Mouse (Mus musculus) liver, embryonic 11.5 days (tissue): ENCODE measurements around the gene Tln2. TPM values are rescaled to one million over a fixed set of nuclear protein-coding genes. Genes with fewer than 3 reads are reported as not detected.

Experiments used
- ATAC-seq: fragments of 200-750 bp; cut with Nextera tagmentation; replicated peaks from 2 replicates; pipeline ENCODE4 v1.8.0; 2017; ENCODE audit warnings: moderate number of reproducible peaks, mild to moderate bottlenecking, moderate TSS enrichment, moderate library complexity; ENCODE audit not compliant: low FRiP score
- DNase-seq: peaks from one replicate; pipeline ENCODE4 v3.0.0-alpha.2; 2017; ENCODE audit warnings: low spot score
- H3K27ac ChIP-seq: fragments of 300-500 bp; sonication (generic); 2 replicates; pipeline ENCODE4 v1.5.1; 2014; ENCODE audit warnings: mild to moderate bottlenecking, low read depth, low read length, control low read depth
- H3K27me3 ChIP-seq: fragments of 300-500 bp; sonication (generic); replicated peaks from 2 replicates; pipeline ENCODE4 v1.6.1; 2014; ENCODE audit warnings: low read length, mixed read lengths; ENCODE audit not compliant: control insufficient read depth, insufficient read depth
- H3K36me3 ChIP-seq: fragments of 300-500 bp; sonication (generic); 2 replicates; pipeline ENCODE4 v1.6.1; 2014; ENCODE audit warnings: mild to moderate bottlenecking, low read length, moderate library complexity, mixed read lengths; ENCODE audit not compliant: control insufficient read depth, insufficient read depth
- H3K4me1 ChIP-seq: fragments of 300-500 bp; sonication (generic); replicated peaks from 2 replicates; pipeline ENCODE4 v1.6.1; 2014; ENCODE audit warnings: low read length, mixed read lengths; ENCODE audit not compliant: control insufficient read depth, insufficient read depth
- H3K4me2 ChIP-seq: fragments of 300-500 bp; sonication (generic); 2 replicates; pipeline ENCODE4 v1.6.1; 2014; ENCODE audit warnings: mild to moderate bottlenecking, control low read depth, moderate library complexity
- H3K4me3 ChIP-seq: fragments of 300-500 bp; sonication (generic); 2 replicates; pipeline ENCODE4 v1.5.1; 2014; ENCODE audit warnings: low read depth, low read length, control low read depth
- H3K9ac ChIP-seq: fragments of 300-500 bp; sonication (generic); 2 replicates; pipeline ENCODE4 v1.6.1; 2014; ENCODE audit warnings: low read depth, low read length, control low read depth
- H3K9me3 ChIP-seq: fragments of 300-500 bp; sonication (generic); 2 replicates; pipeline ENCODE4 v1.6.1; 2016; ENCODE audit warnings: low read length, inconsistent platforms, mixed read lengths; ENCODE audit not compliant: control insufficient read depth
- WGBS: fragments of 180-500 bp; shearing (Covaris S2); extraction: QIAGEN DNeasy Blood & Tissue Kit; methylation state at CpG from one replicate; pipeline ENCODE4 v1.1.7; 2014; 5-methylcytosine and 5-hydroxymethylcytosine counted together
- polyA plus RNA-seq: library from polyadenylated mRNA; unstranded; fragments of >200 nt; fragmentation: Nextera tagmentation; extraction: Ambion mirVana; gene quantifications from 2 replicates; pipeline ENCODE4 v1.2.1, GENCODE M21; 2014

Tln2 gene
- polyA plus RNA-seq, 1 experiment from 2014 or later = 12.7 TPM

GRCm38 (mm10) chr9:67264896-67265295 lies 294.6 kb downstream of the Tln2 start:
- H3K4me3 ChIP-seq = no peak overlapping the region
- H3K36me3 ChIP-seq = no peaks in the 10 kb centered on the region
- no peaks in the 10 kb centered on the region for H3K9me3 ChIP-seq
- no peak overlapping the region for H3K4me2 ChIP-seq
- no peak overlapping the region for H3K27ac ChIP-seq
- ATAC-seq (no peak), DNase-seq (no peak)
- peaks cover 12% of the 10 kb centered on the region for H3K4me1 ChIP-seq
- 63% methylated on average over 2 of the region's 2 CpGs for WGBS
- no peaks in the 10 kb centered on the region for H3K27me3 ChIP-seq
- H3K9ac ChIP-seq = no peak overlapping the region

DNA sequence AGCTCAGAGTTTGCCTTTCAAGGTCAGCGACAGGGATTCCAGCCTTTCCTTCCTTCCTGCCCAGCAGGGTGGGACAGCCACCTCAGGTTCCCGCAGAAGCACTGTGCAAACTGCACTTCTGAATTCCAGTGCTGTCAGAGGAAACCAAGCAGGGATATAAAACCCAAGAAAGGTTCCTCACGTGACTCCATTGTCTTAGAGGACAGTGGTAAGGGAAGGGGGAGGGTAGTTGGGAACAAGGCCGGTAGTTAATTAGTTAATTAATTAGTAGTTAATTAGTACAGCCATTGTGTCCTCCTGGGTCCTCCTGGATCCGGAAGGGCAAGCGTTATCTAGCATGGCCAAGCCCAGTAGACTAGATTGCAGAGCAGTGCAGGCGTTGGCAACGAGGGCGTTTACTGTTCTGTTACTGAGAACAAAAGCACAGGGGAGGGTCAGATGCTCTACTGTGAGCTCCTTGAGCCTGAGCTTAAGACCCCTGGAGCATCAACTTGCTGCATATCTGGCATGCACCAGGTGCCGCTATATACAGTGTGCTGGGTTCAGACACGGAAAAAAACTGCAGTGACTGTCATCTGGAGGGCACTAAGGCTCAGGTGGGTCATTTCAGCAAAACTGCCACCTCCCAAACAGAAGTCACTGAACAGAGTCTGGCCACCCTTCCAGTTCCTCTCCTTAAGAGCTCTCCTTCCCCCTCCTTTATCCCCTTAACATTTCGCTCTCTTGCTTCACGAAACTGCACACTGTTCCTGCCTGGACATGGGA lies 298.5 kb downstream of the Tln2 start:
- no peaks in the 10 kb centered on the region for H3K27me3 ChIP-seq
- peaks cover 12% of the 10 kb centered on the region for H3K4me1 ChIP-seq
- no peak overlapping the region for H3K4me3 ChIP-seq
- H3K9me3 ChIP-seq = no peaks in the 10 kb centered on the region
- DNase-seq (no peak), ATAC-seq (peak; percentile 79)
- WGBS = 30% methylated on average over 13 of the region's 13 CpGs
- H3K27ac ChIP-seq = no peak overlapping the region
- H3K9ac ChIP-seq = no peak overlapping the region
- H3K4me2 ChIP-seq = peak overlapping the region; percentile 24; the same call in 1 of the 2 replicates
- H3K36me3 ChIP-seq = no peaks in the 10 kb centered on the region

DNA sequence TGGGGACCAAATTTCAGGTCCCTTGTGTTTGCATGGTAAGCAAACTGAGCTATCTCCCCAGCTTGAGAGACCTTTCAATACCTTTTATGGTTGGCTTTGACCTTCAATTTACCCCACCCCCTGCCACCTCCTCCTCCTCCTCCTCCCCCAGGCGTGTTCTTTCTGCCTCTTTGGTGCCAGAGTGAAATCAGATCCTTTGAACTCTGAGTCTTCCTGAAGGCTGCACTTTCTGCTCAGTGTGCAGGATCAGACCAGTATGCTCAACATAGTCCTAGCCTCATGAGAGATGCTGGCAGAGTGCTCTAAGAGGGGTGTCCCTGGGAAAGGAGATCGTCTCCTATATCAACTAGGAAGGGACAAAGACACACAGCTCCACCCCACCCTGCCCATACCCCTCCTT lies 309.4 kb downstream of the Tln2 start:
- H3K4me3 ChIP-seq = no peak overlapping the region
- no peaks in the 10 kb centered on the region for H3K27me3 ChIP-seq
- no peak overlapping the region for H3K9ac ChIP-seq
- H3K36me3 ChIP-seq = no peaks in the 10 kb centered on the region
- WGBS = 63% methylated on average over 2 of the region's 2 CpGs
- DNase-seq (no peak), ATAC-seq (no peak)
- H3K9me3 ChIP-seq = no peaks in the 10 kb centered on the region
- no peak overlapping the region for H3K27ac ChIP-seq
- H3K4me2 ChIP-seq = no peak overlapping the region
- no peaks in the 10 kb centered on the region for H3K4me1 ChIP-seq

DNA sequence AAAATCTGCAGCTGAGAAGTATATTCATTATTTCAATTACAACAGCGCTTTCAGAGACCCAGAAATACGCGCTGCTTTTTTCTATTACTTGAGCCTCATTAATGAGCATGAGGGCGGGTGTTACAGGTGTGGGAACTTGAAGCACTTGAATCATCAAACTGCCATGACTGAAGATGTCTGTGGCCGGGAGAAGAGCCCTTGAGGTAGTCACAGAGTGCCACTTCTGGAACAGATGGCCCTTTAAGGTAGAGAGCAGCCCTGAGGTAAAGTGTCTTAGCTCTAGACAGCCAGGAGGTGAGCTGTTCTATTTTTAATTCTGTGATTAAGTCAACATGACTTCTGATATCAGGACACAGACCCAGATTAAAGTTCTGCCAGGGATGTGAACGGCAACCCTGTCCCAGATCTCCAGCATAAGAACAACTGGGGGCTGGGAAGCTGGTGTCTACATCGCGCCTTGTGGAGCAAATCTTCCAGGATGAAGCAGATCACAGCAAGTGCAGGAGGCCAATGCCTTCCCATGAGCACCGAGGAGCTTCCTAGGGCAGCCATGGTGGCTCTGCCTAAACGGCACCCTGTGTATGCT lies 312.0 kb downstream of the Tln2 start:
- ATAC-seq = no peak
- WGBS = 86% methylated on average over 10 of the region's 10 CpGs
- no peaks in the 10 kb centered on the region for H3K4me1 ChIP-seq

DNA sequence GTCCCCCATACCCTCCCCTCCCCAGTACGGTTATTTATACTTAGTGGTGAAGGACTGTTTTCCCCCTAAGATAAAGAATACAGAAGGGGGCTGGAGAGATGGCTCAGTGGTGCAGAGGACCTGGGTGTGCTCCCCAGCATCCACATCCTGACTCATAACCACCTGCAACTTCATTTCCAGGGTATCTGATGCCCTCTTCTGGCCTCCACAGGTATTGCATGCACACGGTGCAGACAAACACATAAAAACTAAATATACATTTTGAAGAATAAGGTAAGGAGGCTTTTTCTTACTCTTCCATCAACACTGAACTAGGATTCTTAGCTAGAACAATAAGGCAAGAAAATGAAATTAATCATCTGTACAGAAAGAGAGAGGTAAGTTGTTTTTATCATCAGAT lies 314.2 kb downstream of the Tln2 start:
- no peaks in the 10 kb centered on the region for H3K27me3 ChIP-seq
- 90% methylated on average over 2 of the region's 2 CpGs for WGBS
- no peak for DNase-seq

More for the DNA sequence above, 312.0 kb downstream of the Tln2 start:
- DNase-seq = no peak
- H3K4me3 ChIP-seq = no peak overlapping the region
- H3K4me2 ChIP-seq = no peak overlapping the region
- H3K36me3 ChIP-seq = no peaks in the 10 kb centered on the region
- H3K9ac ChIP-seq = no peak overlapping the region
- no peak overlapping the region for H3K27ac ChIP-seq
- H3K27me3 ChIP-seq = no peaks in the 10 kb centered on the region
- no peaks in the 10 kb centered on the region for H3K9me3 ChIP-seq

GRCm38 (mm10) chr9:67241683-67242082 lies 317.8 kb downstream of the Tln2 start:
- Histone ChIP-seq H3K4me1 (no peaks in the 10 kb centered on the region), H3K4me2 (no peak overlapping the region), H3K36me3 (peaks cover 3% of the 10 kb centered on the region; the same call in 1 of the 2 replicates), H3K27ac (no peak overlapping the region), H3K9ac (no peak overlapping the region), H3K27me3 (no peaks in the 10 kb centered on the region), H3K4me3 (no peak overlapping the region), H3K9me3 (no peaks in the 10 kb centered on the region)
- ATAC-seq (no peak), DNase-seq (no peak)
- 82% methylated on average over 5 of the region's 5 CpGs for WGBS

More for the DNA sequence above, 314.2 kb downstream of the Tln2 start:
- Histone ChIP-seq H3K36me3 (peaks cover 3% of the 10 kb centered on the region; the same call in 1 of the 2 replicates), H3K9ac (no peak overlapping the region), H3K4me1 (no peaks in the 10 kb centered on the region), H3K9me3 (no peaks in the 10 kb centered on the region), H3K27ac (no peak overlapping the region), H3K4me3 (no peak overlapping the region), H3K4me2 (no peak overlapping the region)
- no peak for ATAC-seq

- Histone ChIP-seq H3K4me2 (no peak overlapping the region), H3K36me3 (peaks cover 3% of the 10 kb centered on the region; the same call in 1 of the 2 replicates), H3K4me1 (no peaks in the 10 kb centered on the region), H3K4me3 (no peak overlapping the region), H3K27me3 (no peaks in the 10 kb centered on the region), H3K9ac (no peak overlapping the region), H3K27ac (no peak overlapping the region), H3K9me3 (no peaks in the 10 kb centered on the region)
- WGBS = 81% methylated on average over 9 of the region's 9 CpGs
- ATAC-seq = no peak
- DNase-seq = no peak
Observed at GRCm38 (mm10) chr9:67240456-67240855, 319.0 kb downstream of the Tln2 start.

- Histone ChIP-seq H3K27ac (no peak overlapping the region), H3K4me1 (no peaks in the 10 kb centered on the region; the same call in 1 of the 2 replicates)
Observed at GRCm38 (mm10) chr9:67236987-67237386, 322.5 kb downstream of the Tln2 start.

More at GRCm38 (mm10) chr9:67236987-67237386, 322.5 kb downstream of the Tln2 start:
- 58% methylated on average over 3 of the region's 3 CpGs for WGBS
- DNase-seq = no peak
- no peaks in the 10 kb centered on the region for H3K9me3 ChIP-seq
- H3K36me3 ChIP-seq = peaks cover 3% of the 10 kb centered on the region; the same call in 1 of the 2 replicates
- H3K27me3 ChIP-seq = no peaks in the 10 kb centered on the region
- no peak overlapping the region for H3K9ac ChIP-seq
- no peak overlapping the region for H3K4me3 ChIP-seq
- no peak for ATAC-seq
- no peak overlapping the region for H3K4me2 ChIP-seq
